Mouse (Mus musculus) retina, adult 2 months (tissue): ENCODE measurements around the gene Ablim1.

Experiments
- DNase-seq: peaks from one replicate; pipeline ENCODE4 v3.0.0-alpha.2; 2012; ENCODE audit warnings: low read depth, low spot score

The Ablim1 gene

DNA sequence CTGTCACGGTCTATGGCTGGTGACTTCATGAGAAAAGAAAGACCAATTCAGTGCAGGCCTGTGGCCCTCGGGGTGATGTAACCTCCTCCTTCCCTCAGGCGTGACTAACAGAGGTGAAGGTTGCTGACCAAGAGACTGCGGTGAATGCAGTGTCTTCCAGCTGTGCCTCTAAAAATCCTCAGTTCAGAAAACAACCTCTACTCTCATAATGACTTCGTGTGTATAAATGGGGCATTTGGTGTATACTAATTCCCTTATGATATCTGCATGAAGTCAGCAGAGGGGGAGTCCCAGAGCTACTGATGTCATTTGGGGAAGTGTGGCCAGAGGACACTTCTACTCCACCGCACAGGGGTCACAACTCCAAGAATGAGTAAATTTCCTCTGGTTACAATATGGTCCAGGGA, 301.4 kb downstream of the Ablim1 start:
- no peak for DNase-seq

DNA sequence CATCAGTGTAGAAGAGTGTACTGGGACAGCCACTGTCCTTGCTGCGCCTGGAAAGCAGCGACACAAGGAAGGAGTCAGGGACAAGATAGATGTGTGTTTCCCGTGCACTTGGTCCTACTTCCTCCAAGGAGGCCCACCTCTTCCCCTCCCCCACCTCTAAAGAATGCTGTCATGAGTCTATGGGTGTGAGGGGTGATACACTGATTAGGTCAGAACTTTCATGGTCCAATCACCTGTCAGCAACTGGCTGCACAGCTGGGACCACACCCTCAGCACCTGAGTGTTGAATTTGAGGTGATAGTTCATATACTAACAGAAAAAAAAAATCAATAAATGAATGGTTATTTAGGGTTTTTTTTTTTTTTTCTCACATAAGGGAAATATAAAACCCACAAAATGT, 302.7 kb downstream of the Ablim1 start:
- DNase-seq = no peak

DNA sequence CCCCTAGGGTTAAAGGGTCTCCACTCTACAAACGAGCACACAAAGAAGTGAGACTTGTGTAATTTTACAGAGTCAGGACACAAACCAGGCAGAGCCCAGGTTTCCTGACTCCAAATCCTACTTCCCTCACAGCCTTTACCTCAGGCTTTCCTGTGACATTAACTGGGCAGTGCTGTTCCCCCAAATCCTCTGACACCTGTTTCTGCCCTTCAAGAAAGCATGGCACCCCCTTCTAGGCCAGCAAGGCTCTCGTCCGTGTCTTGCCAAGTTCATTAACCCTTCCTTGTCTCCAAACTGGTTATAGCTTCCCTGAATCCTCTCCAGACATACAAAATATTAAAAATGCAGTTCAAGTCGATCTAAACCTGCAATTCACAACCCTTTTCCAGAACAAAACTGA, 304.7 kb downstream of the Ablim1 start:
- no peak for DNase-seq

DNA sequence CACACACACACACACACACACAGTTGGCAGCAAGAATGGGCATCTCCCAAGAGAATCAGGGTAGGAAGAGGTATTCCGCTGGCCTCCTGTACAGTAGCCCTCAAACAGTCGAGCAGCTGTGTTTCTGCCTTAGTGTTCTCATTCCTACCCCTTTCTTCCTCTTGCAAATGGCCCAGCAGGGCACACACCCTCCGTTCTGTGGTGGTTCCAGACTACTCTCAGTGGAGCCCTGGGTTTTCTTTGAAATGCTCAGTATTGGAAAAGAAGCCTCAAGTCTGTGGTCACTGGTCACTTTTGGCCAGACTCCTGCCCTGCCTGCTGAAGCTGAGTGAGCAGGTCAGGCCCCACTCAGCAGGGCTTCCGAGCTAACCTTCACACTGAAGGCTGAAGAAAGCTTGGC, 305.1 kb downstream of the Ablim1 start:
- DNase-seq = no peak

DNA sequence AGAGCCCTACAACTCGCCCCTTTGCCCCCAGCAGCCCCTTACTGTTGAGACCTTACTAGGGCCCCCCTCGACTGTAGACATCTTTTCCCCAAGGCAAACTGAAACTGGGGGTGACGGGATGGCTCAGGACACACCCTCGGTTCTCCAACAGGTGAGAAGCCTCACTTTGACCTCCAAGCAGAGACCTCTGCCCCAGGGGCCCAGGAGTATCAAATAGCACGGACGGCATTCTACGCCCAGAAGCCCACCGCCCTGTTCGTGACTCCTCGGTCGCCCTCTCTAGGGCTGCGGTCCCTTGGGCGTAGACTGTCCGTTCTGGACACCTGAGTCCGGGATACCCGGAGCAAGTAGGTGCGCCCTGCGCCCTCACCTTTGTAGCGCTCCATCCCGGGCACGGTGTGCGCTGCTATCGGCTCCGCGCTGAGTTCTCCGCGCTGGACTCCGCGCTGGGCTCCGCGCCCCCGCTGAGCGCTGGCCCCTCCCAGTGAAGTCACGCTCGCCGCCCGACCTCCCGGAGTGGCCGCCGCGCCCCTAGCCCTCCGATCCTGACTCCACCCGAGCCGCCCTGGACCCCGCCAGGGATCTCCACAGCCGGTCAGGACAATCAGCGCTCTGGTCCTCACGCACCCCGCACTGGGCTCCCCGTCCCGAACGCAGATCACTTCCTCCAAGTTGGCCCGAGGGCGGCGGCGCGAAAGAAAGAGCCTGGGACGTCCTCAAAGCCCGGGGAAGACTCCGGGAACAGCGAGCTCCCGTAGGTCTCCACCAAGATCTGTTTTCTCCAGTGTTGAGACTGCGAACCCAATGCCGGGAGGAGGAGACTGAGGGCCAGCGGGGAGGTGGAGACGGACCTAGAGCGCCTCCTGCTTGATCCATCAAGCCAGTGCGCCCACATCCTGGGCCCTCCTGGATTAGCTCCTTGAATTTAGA, 306.7 kb downstream of the Ablim1 start, which contains the start of gene Afap1l2:
TSS of gene Afap1l2 (minus strand) at position 448 of the 930 bp plus-strand sequence.
- no peak for DNase-seq

DNA sequence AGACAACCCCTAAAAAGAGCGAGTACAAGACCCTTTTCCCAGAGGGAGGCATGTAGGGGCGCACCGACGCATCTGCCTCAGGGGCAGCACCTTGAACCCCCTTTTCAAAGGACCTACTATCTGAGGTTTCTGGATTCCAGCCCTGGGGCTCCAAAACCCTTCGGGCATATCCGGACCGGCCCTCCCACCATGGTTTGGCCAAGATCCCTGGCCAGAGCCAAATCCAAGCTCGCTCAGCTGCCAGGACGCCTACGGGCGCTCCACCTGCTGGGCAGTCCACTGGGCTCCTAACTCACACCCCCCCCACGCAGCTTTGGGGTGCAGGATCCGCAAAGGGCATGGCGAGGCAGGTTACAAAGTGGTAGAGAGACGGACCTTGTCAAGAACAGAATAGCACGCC, 307.4 kb downstream of the Ablim1 start:
- DNase-seq = no peak

DNA sequence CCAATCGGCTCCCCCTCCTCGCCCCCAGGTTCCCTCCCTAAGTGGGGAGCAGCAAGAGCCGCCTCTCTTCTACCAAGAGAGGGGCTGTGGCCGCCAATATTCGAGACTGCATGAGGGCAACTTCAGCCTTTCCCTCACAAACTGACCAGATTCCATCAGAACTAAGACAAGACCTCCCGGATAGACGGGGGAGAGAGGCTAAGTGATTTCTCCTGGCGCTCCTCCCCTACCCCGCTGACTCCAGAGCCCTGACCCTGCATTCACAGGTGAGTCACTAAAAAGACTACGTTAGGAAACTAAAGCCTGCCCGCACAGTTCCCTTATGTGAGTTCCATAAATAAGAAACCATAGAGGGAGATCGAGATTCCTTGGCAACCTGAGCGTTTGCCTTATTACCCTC, 307.9 kb downstream of the Ablim1 start:
- DNase-seq = no peak

DNA sequence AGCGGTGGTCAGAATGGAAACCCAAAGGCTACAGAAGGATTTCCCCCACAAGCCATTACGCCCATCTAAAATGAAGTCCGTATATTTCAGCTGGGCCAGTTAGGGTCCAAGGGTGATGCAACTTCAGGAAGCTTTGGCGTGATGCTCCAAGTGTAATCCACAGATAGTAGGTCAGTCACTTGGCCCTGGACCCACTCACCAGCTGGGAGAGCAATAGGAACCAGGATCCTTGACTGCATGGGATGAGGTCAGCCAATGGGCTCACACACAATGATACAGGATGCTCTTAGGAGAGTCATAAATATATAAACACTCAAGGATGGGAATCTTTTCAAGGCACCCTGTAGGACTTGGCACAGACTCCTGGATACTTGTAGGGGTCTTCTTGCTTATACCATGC, 309.7 kb downstream of the Ablim1 start:
- no peak for DNase-seq

DNA sequence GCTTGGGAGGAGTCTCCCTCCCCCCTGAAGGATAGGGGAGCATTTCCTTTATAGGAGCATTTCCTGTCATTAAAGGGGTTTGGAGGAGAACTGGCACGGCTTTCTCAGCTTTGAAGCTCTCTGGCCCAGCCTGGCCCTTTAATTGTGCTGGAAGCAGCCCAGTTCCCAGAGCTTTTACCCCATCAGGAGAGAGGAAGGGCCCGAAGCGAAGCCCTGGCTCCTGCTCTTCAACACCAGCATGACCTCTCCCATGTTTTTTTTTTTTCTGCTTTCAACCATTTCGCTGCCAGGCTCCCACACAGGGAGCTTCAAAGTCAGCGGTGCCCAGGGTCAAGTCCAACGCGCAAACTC, 311.3 kb downstream of the Ablim1 start:
- no peak for DNase-seq

DNA sequence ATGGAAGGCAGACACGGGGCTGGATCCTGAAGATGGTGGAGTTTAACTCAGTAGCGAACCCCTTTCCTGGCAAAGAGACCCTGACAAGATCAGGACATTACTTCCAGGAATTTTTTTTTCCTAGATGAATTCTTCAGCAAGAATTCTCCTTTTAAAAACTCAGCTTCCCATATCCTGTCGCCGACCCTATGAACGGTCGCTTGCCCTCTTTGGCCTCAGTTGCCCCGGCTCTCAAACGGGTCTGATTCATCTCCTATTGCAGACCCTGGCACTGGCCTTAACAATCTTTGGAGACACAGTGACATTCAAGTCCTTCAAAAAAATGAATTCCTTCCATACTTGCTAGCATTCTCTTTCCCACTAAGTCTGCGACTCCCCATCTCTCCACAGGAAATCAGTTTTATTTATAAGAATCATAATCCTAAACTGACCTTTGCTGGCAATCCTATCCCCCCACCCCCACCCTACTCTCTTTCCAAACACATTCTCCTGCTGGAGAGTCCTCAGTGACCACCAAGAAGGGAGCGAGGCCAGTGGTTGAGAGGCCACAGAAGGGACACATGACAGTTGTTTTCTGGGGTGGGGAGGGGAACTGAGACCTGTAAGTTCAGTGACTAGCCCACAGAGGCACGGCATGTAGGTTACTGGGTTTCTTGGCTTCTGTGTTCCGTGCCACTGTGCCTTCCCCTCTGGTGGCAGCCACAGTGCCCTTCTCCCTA, 311.8 kb downstream of the Ablim1 start:
- no peak for DNase-seq

DNA sequence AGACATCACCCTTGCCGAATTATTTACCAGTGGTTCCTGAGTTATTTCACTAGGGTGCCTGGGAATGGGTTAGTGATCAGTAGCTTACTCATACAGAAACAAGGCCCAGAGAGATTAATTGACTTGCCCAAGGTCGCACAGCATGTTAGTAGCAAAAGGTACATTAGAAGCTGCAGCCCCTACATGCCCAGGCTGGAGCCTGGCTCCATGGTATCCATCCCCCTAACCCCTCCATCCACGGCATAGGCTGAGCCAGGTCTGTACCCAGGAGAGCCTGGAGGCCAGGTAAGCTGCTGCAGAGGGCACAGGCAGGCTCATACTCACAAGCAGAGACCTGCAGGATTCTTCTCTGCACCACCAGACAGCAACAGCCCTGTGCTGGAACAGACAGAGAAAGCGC, 312.8 kb downstream of the Ablim1 start:
- no peak for DNase-seq

DNA sequence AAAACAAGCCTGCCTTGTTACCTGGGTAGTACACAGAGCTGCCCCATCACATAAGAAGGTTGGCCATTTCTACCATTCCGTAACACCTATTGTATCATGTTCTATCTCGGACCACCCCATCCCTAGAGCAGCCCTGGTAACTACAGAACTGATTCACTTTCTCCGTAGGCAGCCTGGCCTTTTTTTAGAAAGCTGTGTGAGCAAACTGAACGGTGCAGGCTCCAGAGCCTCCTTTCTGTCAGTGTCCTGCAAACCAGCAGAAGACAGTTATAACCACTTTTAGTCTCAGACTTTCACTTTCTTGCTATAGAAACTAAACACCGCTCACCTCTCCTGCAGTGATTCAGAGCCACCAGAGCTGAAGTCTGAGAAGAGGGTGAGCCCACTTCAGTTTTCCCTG, 314.1 kb downstream of the Ablim1 start:
- DNase-seq = no peak

DNA sequence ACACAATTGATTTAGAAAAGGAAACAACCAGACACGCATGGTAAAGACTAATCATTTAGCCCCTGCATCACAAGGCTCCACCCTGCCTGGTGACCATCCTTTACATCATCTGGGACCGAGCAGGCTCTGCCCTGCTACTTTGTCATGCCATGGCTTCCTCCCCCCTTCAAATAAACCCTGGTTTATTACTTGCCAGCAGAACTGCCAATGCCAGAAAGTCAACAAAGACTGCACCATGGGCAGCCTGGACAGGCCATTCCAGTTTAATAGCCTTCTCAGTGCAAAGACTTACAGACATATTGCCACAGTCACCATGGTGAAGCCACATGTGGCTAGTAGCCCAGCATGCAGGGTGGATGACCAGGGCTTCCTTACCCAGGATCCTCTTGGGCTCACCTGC, 314.9 kb downstream of the Ablim1 start:
- DNase-seq = no peak

DNA sequence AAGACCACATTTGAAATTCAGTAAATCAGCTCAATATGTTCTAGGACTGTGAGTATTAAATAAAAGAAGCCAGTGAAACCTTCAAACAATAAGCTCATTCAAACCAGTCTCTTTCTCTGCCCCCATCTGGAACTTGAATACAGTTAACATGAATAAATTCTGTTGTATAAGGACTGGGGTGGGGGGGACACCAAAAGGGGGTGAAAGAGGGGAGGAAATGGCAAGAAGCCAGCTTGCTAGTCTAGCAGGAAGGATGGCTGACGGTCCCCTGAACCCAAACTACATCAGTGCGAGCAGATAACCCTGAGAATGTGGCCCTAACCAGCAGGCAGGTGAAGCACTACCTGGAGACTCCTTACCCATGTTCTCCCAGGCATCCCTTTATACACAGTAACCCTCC, 315.8 kb downstream of the Ablim1 start:
- no peak for DNase-seq

DNA sequence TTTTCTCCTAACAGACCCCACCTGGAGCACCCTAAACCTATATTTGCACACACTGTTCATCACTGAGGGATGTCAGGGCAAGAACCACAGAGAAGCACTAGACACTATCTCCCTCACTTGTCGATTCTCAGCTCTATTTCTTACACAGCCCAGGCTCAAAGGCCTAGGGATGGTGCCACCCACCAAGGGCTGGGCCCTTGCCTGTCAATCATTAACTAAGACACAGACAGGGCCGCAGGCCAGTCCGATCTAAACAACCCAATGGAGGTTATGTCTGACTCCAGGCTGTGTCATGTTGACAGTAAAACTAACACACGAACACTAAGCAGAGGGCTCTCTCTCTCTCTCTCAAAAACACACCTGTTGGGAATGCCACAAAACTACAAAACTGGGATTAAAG, 316.4 kb downstream of the Ablim1 start:
- no peak for DNase-seq

DNA sequence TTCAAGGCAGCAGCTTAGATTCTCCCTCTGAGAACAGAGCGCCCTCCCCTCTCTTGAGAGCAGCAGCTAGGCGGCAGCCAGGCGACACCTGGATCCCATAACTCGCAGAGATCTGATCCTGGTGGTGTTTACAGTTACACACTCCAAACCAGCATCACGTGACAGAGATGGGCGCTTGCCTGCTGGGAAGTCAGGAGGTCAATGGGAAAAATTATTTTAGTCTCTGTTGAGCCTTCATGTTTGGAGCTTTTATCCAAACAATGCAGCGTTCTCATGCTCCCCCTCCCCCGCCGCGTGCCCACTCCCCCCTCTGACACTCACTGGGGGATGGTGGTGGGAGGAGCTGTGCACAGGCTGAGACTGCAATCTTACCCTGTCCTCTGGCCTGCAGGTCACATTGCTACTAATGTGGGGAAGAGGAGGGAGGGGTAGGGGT, 317.5 kb downstream of the Ablim1 start:
- no peak for DNase-seq

DNA sequence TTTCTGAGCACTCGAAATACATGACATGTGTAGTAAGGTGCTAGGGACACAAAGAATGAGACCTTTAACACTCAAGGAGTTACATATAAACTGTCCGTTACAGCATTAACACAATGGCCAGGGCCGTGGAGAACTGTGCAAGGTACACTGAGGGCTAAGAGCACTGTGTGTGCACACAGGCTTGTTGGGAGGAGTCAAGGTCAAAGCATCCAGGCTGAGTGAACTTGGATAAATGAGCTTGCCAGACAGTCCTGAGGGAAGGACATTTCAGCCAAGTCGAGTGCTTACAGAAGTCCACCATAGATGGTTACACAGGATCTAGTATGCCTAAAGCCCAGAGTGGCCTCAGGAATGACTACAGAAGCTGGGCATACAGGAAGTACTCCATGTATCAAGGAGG, 319.3 kb downstream of the Ablim1 start:
- DNase-seq = no peak

DNA sequence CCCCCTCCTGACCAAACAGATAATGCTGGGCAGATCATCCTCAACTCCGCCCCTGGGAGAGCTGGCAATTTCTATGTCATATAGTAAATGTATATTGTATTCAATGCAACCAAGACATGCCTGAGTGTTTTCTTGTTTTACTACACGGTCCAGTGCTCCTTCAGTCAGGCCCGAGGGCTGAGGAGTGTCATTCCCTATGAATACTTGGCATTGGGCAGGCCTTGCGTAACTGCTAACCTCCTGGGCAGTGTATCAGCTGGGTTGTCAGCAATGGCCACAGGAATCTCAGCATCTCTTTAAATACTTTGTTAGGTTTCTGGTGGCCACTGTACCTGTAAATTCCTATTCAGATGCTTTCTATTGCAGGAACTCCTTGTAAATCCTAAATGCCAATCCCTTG, 320.1 kb downstream of the Ablim1 start:
- no peak for DNase-seq

DNA sequence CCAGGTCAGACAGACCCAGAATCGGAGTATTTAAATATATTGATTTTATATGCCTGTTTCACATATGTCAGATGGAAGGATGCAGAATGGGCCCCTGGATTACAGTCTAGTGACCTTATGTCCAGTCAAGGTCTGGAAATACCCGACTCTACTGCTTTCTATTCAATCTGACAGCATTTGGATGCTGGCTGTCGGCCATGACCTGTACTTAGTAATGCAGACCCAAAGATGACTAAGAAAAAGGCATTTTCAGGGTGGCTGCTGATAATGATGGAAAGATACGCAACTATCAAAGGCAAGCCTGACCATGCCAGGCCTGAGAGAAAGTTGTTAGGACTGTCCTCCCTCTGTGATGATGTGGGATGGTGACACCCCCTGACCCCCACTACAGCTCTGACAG, 321.0 kb downstream of the Ablim1 start:
- no peak for DNase-seq

DNA sequence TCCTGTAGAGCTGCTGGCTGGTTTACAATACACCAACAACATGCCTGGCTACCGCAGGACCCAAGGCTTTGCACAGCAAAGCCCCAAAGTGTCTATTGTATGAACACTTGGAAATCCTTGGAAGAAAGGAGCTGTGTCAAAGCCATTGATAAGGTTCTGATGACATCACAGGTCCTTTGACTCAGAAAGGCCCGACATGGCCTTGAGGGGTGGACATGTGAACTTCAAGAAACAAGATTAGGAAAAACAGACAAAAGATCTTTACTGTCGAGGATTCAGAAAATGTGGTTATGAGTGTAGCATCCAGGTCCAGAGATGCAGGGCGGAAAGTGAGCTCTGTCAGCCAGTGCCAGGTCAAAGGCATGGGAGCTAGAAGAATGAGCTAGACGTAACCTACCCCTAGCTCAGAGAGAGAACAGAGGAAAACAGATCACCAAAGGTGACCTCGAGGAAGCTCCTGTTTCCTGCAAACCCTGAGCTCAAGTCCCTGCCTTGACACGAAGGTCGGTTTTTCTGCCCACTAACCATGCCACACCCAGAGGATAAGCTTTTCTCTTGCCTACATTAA, 321.7 kb downstream of the Ablim1 start:
- DNase-seq = no peak

DNA sequence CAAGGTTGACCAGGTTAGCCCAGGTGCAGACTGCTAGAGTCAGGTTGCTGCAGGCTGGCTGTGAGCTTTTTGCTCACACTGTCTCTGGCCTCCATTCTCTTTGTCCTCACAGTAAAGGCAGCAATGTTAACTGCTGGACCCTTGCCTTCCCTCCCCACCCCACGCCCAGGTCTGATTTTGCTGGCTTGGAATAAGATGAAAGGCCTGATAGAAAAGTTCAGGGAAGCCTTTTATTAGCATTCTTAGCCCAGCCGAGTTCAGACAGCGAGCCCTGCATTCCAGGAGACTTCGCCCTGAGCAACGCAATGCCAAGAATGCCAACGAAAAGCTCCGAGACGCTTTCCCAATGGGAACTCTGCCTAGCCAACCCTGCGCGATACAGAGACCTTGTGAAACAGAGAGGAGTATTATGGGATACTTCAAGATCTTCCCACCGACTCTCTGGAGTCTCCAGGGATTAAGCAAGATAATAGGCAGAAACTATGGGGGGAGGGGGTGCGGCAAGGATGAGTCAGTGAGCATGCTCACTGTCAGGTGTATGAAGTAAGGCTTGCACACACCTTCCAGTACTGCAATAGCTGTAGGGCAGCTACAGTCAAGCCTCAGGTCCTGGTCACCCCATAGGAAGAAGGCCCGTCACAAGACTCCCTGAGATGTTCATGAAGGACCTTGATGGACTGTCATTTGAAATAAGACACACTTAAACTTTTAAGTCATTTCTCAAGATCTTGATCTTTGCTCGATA, 324.2 kb downstream of the Ablim1 start:
- no peak for DNase-seq

DNA sequence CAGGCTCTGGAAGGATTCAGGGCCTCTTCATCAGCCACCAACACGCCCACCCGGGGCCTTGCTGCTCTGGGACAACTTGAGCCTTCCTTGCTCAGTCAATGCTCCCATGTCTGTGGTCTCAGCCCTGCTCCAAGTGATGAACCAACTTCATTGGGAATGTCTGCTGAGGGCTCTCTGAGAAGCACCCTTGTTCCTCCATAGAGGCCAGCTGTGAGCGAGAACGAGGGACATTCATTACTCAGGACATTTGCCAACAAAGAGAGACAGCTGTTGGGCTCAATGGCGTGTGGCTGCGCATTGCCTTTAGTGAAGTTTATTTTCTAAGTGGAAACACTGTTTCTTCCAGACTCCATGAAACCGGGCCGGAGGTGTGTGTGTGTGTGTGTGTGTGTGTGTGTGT, 325.5 kb downstream of the Ablim1 start:
- no peak for DNase-seq
